Mouse (Mus musculus) brain, embryonic 18.5 days (tissue): Measurements from ENCODE around the gene Dot1l.

Source experiments
- DNase-seq: peaks from one replicate; pipeline ENCODE4 v3.0.0-alpha.2; 2012; ENCODE audit warnings: low read depth, low spot score

The Dot1l gene

GRCm38 (mm10) chr10:80832818-80833217 lies 77.8 kb downstream of the Dot1l start:
- DNase-seq = no peak

- DNase-seq = no peak
Observed at GRCm38 (mm10) chr10:80835617-80836016, 80.6 kb downstream of the Dot1l start.

GRCm38 (mm10) chr10:80836949-80837379 lies 82.0 kb downstream of the Dot1l start:
- no peak for DNase-seq

- DNase-seq = no peak
Observed at GRCm38 (mm10) chr10:80837827-80838226, 82.8 kb downstream of the Dot1l start.

GRCm38 (mm10) chr10:80838346-80838912 lies 83.4 kb downstream of the Dot1l start:
- DNase-seq = no peak

GRCm38 (mm10) chr10:80839848-80840247 lies 84.8 kb downstream of the Dot1l start:
- no peak for DNase-seq

- no peak for DNase-seq
Observed at GRCm38 (mm10) chr10:80841685-80842084, 86.7 kb downstream of the Dot1l start.

GRCm38 (mm10) chr10:80842334-80842733 lies 87.3 kb downstream of the Dot1l start:
- DNase-seq = no peak

GRCm38 (mm10) chr10:80843087-80843930 lies 88.3 kb downstream of the Dot1l start:
- DNase-seq = no peak

- DNase-seq = no peak
Observed at GRCm38 (mm10) chr10:80843931-80844547, 89.0 kb downstream of the Dot1l start, which contains the start of gene Lingo3. Gene Lingo3 (minus strand): TSS chr10:80844039.
